Mouse (Mus musculus) heart, adult 18-20 months (tissue): ENCODE data around the gene Azi2. TPM values are rescaled to one million over a fixed set of nuclear protein-coding genes. Genes with fewer than 3 reads are reported as not detected.
A peak's percentile ranks its signal among the peaks of the same experiment; 100 is the strongest.

Experiments used
- DNase-seq, 2 experiments: peaks; one replicate each; pipeline ENCODE4 v3.0.0; 2021 to 2022; ENCODE audit warnings: mixed read lengths in 1 of 2
- long read RNA-seq, 2 experiments: library from polyadenylated mRNA; stranded (forward); transcript quantifications; one replicate each; pipeline ENCODE4 v2.0.0; 2021
- total RNA-seq, 2 experiments: library from RNA; stranded (reverse); gene quantifications; 2 replicates each; pipeline ENCODE4 v1.2.3; 2021

Azi2 gene
- total RNA-seq: 10 to 100 TPM; 62.0 to 68.1 TPM
- long read RNA-seq, experiment 1, transcript Azi2-201 (8 exons, 3,396 nt): major isoform, 8 of 59 reads
- long read RNA-seq, experiment 1, partial matches to known transcripts: 1 of 59 reads
- long read RNA-seq, experiment 1, other reads (novel, unspliced or antisense): 49 of 59 reads
- long read RNA-seq, experiment 2, partial matches to known transcripts: 2 of 20 reads
- long read RNA-seq, experiment 2, other reads (novel, unspliced or antisense): 17 of 20 reads

- peak; percentile 98 to 99 for DNase-seq
Measured at GRCm38 (mm10) chr9:118040218-118041021, at the start of gene Azi2. Azi2 (plus strand) TSS chr9:118040499.

GRCm38 (mm10) chr9:117996631-117997030, 43.7 kb upstream of the Azi2 start:
- no peak for DNase-seq

GRCm38 (mm10) chr9:118001488-118001887, 38.8 kb upstream of the Azi2 start:
- no peak for DNase-seq

- DNase-seq: no peak
Measured at GRCm38 (mm10) chr9:118003218-118003886, 36.9 kb upstream of the Azi2 start.

GRCm38 (mm10) chr9:118003937-118004336, 36.4 kb upstream of the Azi2 start:
- no peak for DNase-seq

- no peak for DNase-seq
Measured at GRCm38 (mm10) chr9:118012928-118013327, 27.4 kb upstream of the Azi2 start.

- DNase-seq: no peak
Measured at GRCm38 (mm10) chr9:118024966-118025365, 15.3 kb upstream of the Azi2 start.

GRCm38 (mm10) chr9:118029490-118029889, 10.8 kb upstream of the Azi2 start:
- DNase-seq: no peak

GRCm38 (mm10) chr9:118030252-118030651, 10.0 kb upstream of the Azi2 start:
- no peak for DNase-seq

GRCm38 (mm10) chr9:118031694-118032093, 8.6 kb upstream of the Azi2 start:
- no peak for DNase-seq

GRCm38 (mm10) chr9:118034990-118035389, 5.3 kb upstream of the Azi2 start:
- no peak for DNase-seq

- DNase-seq: no peak
Measured at GRCm38 (mm10) chr9:118041022-118041400, 712 bp downstream of the Azi2 start.

- peak in 1 of 2 experiments; percentile 6 for DNase-seq
Measured at GRCm38 (mm10) chr9:118041646-118042045, 1.3 kb downstream of the Azi2 start.

- DNase-seq: no peak
Measured at GRCm38 (mm10) chr9:118042738-118043137, 2.4 kb downstream of the Azi2 start.

- no peak for DNase-seq
Measured at GRCm38 (mm10) chr9:118043581-118043980, 3.3 kb downstream of the Azi2 start.

- peak in 1 of 2 experiments; percentile 12 for DNase-seq
Measured at GRCm38 (mm10) chr9:118045011-118045533, 4.8 kb downstream of the Azi2 start.

GRCm38 (mm10) chr9:118053286-118053685, 13.0 kb downstream of the Azi2 start:
- no peak for DNase-seq

- no peak for DNase-seq
Measured at GRCm38 (mm10) chr9:118059101-118059500, 18.8 kb downstream of the Azi2 start.

GRCm38 (mm10) chr9:118070442-118070841, 30.1 kb downstream of the Azi2 start:
- DNase-seq: no peak

GRCm38 (mm10) chr9:118071337-118071736, 31.0 kb downstream of the Azi2 start:
- DNase-seq: no peak

- DNase-seq: no peak
Measured at GRCm38 (mm10) chr9:118072101-118072500, 31.8 kb downstream of the Azi2 start.

GRCm38 (mm10) chr9:118073358-118073757, 33.1 kb downstream of the Azi2 start:
- DNase-seq: no peak
